Mouse (Mus musculus) heart, postnatal 0 days (tissue): ENCODE measurements around the gene Wnt1. TPM values are rescaled to one million over a fixed set of nuclear protein-coding genes. Genes with fewer than 3 reads are reported as not detected.
A peak's percentile ranks its signal among the peaks of the same experiment; 100 is the strongest.

Experiments
- ATAC-seq: fragments of 200-750 bp; cut with Nextera tagmentation; 2 replicates; pipeline ENCODE4 v1.8.0; 2017; ENCODE audit warnings: low read depth, moderate number of reproducible peaks, moderate library complexity; ENCODE audit not compliant: insufficient read depth
- DNase-seq: peaks from one replicate; pipeline ENCODE4 v3.0.0-alpha.2; 2016; ENCODE audit warnings: low spot score
- H3K27ac ChIP-seq: fragments of 300-500 bp; sonication (generic); 2 replicates; pipeline ENCODE4 v1.5.1; 2014; ENCODE audit warnings: low read depth, mild to moderate bottlenecking
- H3K27me3 ChIP-seq: fragments of 300-500 bp; sonication (generic); 2 replicates; pipeline ENCODE4 v1.6.1; 2014; ENCODE audit warnings: low read length, mixed read lengths; ENCODE audit not compliant: control insufficient read depth, insufficient read depth
- H3K36me3 ChIP-seq: fragments of 300-500 bp; sonication (generic); replicated peaks from 2 replicates; pipeline ENCODE4 v1.6.1; 2014; ENCODE audit warnings: low read length, mixed read lengths; ENCODE audit not compliant: control insufficient read depth, insufficient read depth
- H3K4me1 ChIP-seq: fragments of 300-500 bp; sonication (generic); 2 replicates; pipeline ENCODE4 v1.6.1; 2014; ENCODE audit warnings: antibody characterized with exemption; ENCODE audit not compliant: control insufficient read depth, insufficient read depth
- H3K4me2 ChIP-seq: fragments of 300-500 bp; sonication (generic); 2 replicates; pipeline ENCODE4 v1.6.1; 2014; ENCODE audit warnings: low read depth, mild to moderate bottlenecking, low read length, moderate library complexity
- H3K4me3 ChIP-seq: fragments of 300-500 bp; sonication (generic); 2 replicates; pipeline ENCODE4 v1.5.1; 2014; ENCODE audit warnings: low read depth, low read length
- H3K9ac ChIP-seq: fragments of 300-500 bp; sonication (generic); replicated peaks from 2 replicates; pipeline ENCODE4 v1.6.1; 2014; ENCODE audit warnings: low read depth, low read length, mixed read lengths
- H3K9me3 ChIP-seq: fragments of 300-500 bp; sonication (generic); replicated peaks from 2 replicates; pipeline ENCODE4 v1.6.1; 2016; ENCODE audit warnings: low read length; ENCODE audit not compliant: control insufficient read depth
- CTCF ChIP-seq: IDR thresholded peaks from 2 replicates; pipeline ENCODE4 v1.5.1; 2016; ENCODE audit warnings: antibody characterized with exemption, control low read depth, low read depth
- EP300 ChIP-seq: IDR thresholded peaks from 2 replicates; pipeline ENCODE4 v1.6.1; 2016; ENCODE audit warnings: antibody characterized with exemption, low read depth
- WGBS: fragments of 180-500 bp; shearing (Covaris S2); extraction: QIAGEN DNeasy Blood & Tissue Kit; methylation state at CpG from one replicate; pipeline ENCODE4 v1.1.7; 2014; 5-methylcytosine and 5-hydroxymethylcytosine counted together
- polyA plus RNA-seq: library from polyadenylated mRNA; unstranded; fragments of >200 nt; fragmentation: Nextera tagmentation; extraction: Ambion mirVana; gene quantifications from 2 replicates; pipeline ENCODE4 v1.2.1, GENCODE M21; 2015
- total RNA-seq: library from RNA; depleted of rRNA; stranded (reverse); fragments of >200 nt; gene quantifications from 2 replicates; pipeline ENCODE4 v1.2.3, GENCODE M21; 2014; ENCODE audit warnings: low replicate concordance

The Wnt1 gene
- total and polyA plus RNA-seq, 2 experiments from 2014 or later, result not detected

- H3K27me3 ChIP-seq, result peaks cover 94% of the 10 kb centered on the region
- H3K36me3 ChIP-seq, result no peaks in the 10 kb centered on the region
- H3K27ac ChIP-seq, result no peak overlapping the region
- H3K4me3 ChIP-seq, result no peak overlapping the region
- H3K9ac ChIP-seq, result no peak overlapping the region
- H3K4me2 ChIP-seq, result no peak overlapping the region
- no peaks in the 10 kb centered on the region for H3K9me3 ChIP-seq
- no peak for ATAC-seq
- peak; percentile 58 for DNase-seq
- peaks cover 5% of the 10 kb centered on the region; the same call in 1 of the 2 replicates for H3K4me1 ChIP-seq
- TF ChIP-seq CTCF (peak; percentile 75), EP300 (no peak)
- 13% methylated on average over 12 of the region's 12 CpGs for WGBS
Observed at GRCm38 (mm10) chr15:98799396-98799795, 9.7 kb downstream of the Wnt1 start.

GRCm38 (mm10) chr15:98802926-98803325 lies 13.3 kb downstream of the Wnt1 start:
- Histone ChIP-seq H3K4me2 (no peak overlapping the region), H3K9me3 (no peaks in the 10 kb centered on the region), H3K4me1 (peaks cover 16% of the 10 kb centered on the region), H3K36me3 (no peaks in the 10 kb centered on the region), H3K27ac (no peak overlapping the region), H3K9ac (no peak overlapping the region), H3K4me3 (no peak overlapping the region), H3K27me3 (peaks cover 96% of the 10 kb centered on the region)
- DNase-seq (no peak), ATAC-seq (no peak)
- TF ChIP-seq CTCF (no peak), EP300 (no peak)
- WGBS, result 16% methylated on average over 8 of the region's 8 CpGs

- Histone ChIP-seq H3K4me2 (peak overlapping the region; percentile 44), H3K27me3 (peaks cover 89% of the 10 kb centered on the region), H3K27ac (no peak overlapping the region), H3K9ac (no peak overlapping the region), H3K9me3 (no peaks in the 10 kb centered on the region), H3K36me3 (no peaks in the 10 kb centered on the region), H3K4me3 (peak overlapping the region; percentile 17; the same call in 1 of the 2 replicates), H3K4me1 (peaks cover 25% of the 10 kb centered on the region)
- TF ChIP-seq EP300 (no peak), CTCF (peak; percentile 71)
- 1% methylated on average over 32 of the region's 32 CpGs for WGBS
- ATAC-seq (peak; percentile 34; the same call in 1 of the 2 replicates), DNase-seq (peak; percentile 65)
Observed at GRCm38 (mm10) chr15:98804054-98804453, 14.4 kb downstream of the Wnt1 start.

GRCm38 (mm10) chr15:98805324-98806040 lies 15.8 kb downstream of the Wnt1 start:
- Histone ChIP-seq H3K27ac (no peak overlapping the region), H3K4me3 (peak overlapping the region; percentile 50), H3K4me2 (peak overlapping the region; percentile 74), H3K9me3 (no peaks in the 10 kb centered on the region), H3K27me3 (peaks cover 85% of the 10 kb centered on the region), H3K9ac (no peak overlapping the region; the same call in 1 of the 2 replicates), H3K36me3 (no peaks in the 10 kb centered on the region), H3K4me1 (peaks cover 28% of the 10 kb centered on the region)
- WGBS, result 3% methylated on average over 64 of the region's 64 CpGs
- ATAC-seq, result peak; percentile 22; the same call in 1 of the 2 replicates
- DNase-seq, result peak; percentile 73
- no peak for TF ChIP-seq EP300
- peak; percentile 68 for TF ChIP-seq CTCF

- H3K9me3 ChIP-seq, result no peaks in the 10 kb centered on the region
- H3K4me3 ChIP-seq, result peak overlapping the region; percentile 50
- DNase-seq (no peak), ATAC-seq (no peak)
- H3K27me3 ChIP-seq, result peaks cover 78% of the 10 kb centered on the region
- H3K27ac ChIP-seq, result no peak overlapping the region
- TF ChIP-seq EP300 (no peak), CTCF (no peak)
- H3K4me1 ChIP-seq, result peaks cover 28% of the 10 kb centered on the region
- no peak overlapping the region for H3K9ac ChIP-seq
- peak overlapping the region; percentile 74 for H3K4me2 ChIP-seq
- H3K36me3 ChIP-seq, result 0 out of 2 replicates have a peak, but pooled peaks cover 6% of the 10 kb centered on the region
- whole genome bisulfite sequencing, result 27% methylated on average over 30 of the region's 30 CpGs
Observed at GRCm38 (mm10) chr15:98806071-98806808, 16.6 kb downstream of the Wnt1 start.
